Mouse (Mus musculus): ENCODE measurements around the gene Tgif2.
"Not testable (repeated sequence)": the region's sequence is repeated elsewhere in the genome, so short reads cannot be mapped to it uniquely, and the experiment has no call there.

The Tgif2 gene

GRCm38 (mm10) chr2:156839319-156840191 is at the start of gene Tgif2:
Tgif2 (plus strand) TSS chr2:156840007.
- no peak for DNase-seq (ENCODE audit: low read depth, low spot score)

DNA sequence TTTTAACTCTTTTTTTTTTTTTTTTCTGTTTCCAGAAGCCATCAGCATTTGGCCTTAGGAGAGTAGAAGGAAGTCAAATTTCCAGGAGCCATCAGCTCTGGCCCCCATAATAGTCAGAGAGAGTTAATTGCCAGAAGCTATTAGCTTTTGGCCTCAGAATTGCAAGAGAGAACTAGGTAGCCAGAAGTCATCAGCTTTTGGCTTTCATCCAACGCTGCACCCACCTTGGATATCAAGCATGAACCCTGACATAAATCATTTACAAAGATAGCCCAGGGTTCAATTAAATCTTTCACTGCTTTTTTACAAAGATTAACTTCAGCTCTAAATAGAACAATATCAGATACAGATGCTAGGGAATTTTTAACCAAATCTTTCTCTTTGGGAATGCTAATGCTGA is 41.3 kb upstream of the Tgif2 start:
- DNase-seq (ENCODE audit: low read depth, low spot score), result no peak

- peak; percentile 50 for DNase-seq (ENCODE audit: low read depth, low spot score)
These were observed 38.8 kb upstream of the Tgif2 start for GRCm38 (mm10) chr2:156801045-156801444.

- DNase-seq (ENCODE audit: low read depth, low spot score), result not testable (repeated sequence)
These were observed 37.7 kb upstream of the Tgif2 start for GRCm38 (mm10) chr2:156802116-156802515.

DNA sequence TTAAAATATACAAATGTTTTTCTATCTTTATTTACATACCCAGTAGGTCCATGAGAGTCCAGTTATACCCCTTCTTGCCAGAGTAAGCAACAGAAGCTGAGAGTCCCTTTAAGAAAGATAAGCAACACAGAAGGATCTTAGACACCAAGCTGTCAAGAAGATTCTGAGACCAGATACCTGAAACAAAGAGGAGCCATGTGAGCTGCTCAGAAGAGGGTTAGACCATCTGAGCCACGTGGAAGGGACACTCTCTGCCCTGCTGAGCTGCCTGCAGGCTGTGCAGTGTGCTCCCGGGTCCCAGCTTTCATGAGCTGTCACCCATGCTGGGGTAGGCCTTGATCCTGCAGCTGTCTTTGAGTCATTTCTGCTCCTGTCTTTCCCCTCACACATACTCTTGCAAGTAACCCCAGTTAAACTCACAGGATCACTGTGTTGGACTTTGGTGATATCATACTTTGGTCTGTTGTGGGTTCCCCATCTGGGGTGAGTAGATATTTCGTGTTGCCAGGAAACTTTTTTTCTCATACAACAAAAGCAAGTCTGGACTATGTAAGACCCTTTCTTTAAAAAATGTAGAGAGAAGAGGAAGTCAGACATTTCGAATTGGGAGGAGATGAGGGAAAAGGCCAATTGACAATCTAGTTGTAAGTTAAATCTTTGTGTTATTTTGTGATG is 36.0 kb upstream of the Tgif2 start:
- no peak for DNase-seq (ENCODE audit: low read depth, low spot score)

GRCm38 (mm10) chr2:156804589-156804988 is 35.2 kb upstream of the Tgif2 start:
- no peak for DNase-seq (ENCODE audit: low read depth, low spot score)

DNA sequence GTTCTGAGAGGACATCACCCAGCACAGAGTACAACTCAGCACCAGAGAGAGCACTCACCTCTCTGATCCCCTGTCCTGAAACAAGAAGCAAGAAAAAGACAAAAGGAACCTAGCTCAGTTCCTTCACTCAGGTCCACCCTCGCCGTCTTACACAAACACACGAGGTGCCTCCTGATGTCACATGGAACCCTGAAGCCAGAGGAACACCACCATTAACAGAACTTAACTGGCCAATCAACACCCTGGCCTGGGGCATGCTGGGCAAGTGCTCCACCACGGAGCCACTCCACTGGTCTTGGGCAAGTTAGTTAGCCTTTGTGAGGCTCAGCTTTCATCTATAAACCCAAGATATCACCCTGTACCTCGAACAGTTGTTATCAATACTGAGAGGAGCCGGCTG is 32.9 kb upstream of the Tgif2 start:
- DNase-seq (ENCODE audit: low read depth, low spot score), result no peak

DNA sequence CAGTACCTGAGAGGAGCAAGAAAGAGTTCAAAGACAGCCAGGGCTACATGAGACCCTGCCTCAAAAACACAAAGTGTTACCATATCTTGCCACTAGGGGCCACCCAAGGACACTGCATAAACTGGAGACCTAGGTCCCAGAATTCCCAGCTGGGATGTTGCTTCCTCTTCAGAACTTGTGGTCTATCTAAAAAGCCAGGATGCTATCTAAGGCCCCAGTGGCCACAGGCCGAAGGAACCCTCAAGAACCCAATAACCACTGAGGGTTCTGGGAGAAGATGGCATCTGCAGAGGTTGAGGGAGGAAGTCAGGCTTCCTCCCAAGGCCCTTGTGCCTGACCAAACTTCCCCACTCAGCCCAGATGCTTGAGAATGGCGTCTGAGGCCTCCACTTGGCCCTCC is 30.2 kb upstream of the Tgif2 start:
- DNase-seq (ENCODE audit: low read depth, low spot score), result peak; percentile 68

GRCm38 (mm10) chr2:156810716-156811115 is 29.1 kb upstream of the Tgif2 start:
- DNase-seq (ENCODE audit: low read depth, low spot score), result no peak

- no peak for DNase-seq (ENCODE audit: low read depth, low spot score)
These were observed 28.3 kb upstream of the Tgif2 start for GRCm38 (mm10) chr2:156811556-156811955.

DNA sequence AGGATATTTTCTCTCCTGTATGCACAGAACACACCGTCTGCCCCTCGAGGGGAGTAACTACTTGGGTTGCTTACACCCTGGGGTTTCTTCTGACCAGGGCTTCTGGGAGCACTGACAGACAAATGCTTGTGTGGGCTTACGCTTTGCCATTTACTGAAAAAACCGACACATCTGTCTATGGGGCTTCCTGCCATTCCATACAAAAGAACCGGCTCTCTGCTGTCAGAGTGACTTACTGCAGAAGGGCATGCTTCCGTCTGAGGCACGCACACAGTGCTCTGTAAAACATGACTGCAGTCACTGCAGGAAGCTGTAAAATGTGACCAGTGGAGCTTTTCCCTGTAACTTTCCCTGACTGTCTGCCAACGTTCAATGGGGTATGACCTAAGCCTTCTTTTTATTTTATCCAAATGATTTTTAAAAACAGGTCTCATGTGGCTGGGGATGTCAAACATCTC is 25.4 kb upstream of the Tgif2 start:
- no peak for DNase-seq (ENCODE audit: low read depth, low spot score)

DNA sequence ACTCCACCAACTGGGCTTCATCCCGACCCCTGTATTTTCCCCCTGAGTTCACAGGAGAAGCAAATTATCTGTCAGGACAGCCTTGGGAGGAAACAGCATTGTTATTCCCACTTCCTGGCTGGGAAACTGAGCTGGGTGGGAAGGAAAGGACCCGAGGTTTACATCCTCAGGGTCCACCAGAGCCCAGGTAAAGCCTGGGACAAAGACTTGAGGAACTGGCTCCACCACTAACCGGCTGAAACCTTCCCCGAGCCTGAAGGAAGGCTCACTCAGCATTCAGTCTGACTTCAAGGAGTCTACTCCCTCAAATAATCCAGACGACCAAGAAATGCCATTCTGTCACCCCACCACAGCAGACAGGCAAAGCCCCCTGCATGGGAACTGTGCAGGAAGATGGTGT is 24.9 kb upstream of the Tgif2 start:
- DNase-seq (ENCODE audit: low read depth, low spot score), result no peak

DNA sequence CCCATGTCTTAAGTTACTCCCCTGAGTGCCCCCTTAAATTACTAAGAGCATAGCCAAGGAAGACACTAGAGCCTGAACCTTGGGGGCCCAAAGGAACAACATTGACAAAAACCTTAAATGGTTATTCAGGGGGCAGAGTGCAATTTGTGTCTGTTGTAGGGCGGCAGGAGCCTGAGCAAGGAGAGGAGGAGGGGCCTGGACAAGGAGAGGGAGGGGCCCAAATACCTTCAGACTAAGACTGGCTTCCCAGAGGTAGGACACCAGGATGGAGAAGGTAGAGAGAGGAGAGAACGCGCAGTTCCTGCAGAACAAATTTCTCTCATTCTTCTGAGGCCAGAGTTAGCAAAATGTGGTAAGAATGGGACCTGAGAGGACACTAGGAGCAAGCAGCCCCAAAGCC is 24.4 kb upstream of the Tgif2 start:
- DNase-seq (ENCODE audit: low read depth, low spot score), result no peak

GRCm38 (mm10) chr2:156816116-156816515 is 23.7 kb upstream of the Tgif2 start:
- DNase-seq (ENCODE audit: low read depth, low spot score), result no peak

- not testable (repeated sequence) for DNase-seq (ENCODE audit: low read depth, low spot score)
These were observed 14.7 kb upstream of the Tgif2 start for GRCm38 (mm10) chr2:156825128-156825527.

GRCm38 (mm10) chr2:156834336-156834735 is 5.5 kb upstream of the Tgif2 start:
- no peak for DNase-seq (ENCODE audit: low read depth, low spot score)

GRCm38 (mm10) chr2:156838839-156839238 is 968 bp upstream of the Tgif2 start:
- no peak for DNase-seq (ENCODE audit: low read depth, low spot score)

DNA sequence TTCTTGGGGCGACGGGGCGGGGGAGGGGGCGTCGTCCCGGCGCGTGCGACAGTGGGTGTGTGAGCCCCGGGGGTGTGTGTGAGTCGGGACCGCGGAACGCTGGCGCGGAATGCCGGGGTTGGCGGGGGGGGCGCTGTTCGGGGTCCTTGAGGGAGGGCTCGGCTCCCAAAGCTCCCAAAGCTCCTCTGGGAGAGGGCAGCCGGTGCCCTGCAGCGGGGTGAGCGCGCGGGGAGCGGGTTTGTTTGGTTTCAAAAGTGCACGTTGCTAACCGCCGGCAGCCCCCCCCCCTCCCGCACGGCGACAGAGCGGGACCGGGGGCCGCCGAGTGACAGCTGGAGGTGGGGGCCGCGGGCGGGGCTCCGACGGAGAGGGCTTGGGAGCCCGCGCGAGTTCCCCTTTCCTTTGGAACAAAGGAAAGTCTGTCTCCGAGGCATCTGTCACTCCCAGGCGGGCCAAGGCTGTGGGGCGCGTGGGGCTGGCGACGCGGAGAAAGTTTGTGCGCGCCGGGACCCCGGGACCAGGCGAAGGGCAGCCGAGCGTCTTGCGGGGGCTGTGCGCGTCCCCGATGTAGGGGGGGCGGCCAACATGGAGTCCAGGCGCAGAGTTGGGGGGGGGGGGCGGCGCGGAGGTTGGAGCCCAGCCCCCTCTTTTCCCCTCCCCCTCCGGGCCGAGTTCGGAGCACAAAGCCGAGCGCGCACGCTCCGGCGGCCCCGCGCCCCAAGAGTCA is 657 bp downstream of the Tgif2 start:
- peak; percentile 30 for DNase-seq (ENCODE audit: low read depth, low spot score)

DNA sequence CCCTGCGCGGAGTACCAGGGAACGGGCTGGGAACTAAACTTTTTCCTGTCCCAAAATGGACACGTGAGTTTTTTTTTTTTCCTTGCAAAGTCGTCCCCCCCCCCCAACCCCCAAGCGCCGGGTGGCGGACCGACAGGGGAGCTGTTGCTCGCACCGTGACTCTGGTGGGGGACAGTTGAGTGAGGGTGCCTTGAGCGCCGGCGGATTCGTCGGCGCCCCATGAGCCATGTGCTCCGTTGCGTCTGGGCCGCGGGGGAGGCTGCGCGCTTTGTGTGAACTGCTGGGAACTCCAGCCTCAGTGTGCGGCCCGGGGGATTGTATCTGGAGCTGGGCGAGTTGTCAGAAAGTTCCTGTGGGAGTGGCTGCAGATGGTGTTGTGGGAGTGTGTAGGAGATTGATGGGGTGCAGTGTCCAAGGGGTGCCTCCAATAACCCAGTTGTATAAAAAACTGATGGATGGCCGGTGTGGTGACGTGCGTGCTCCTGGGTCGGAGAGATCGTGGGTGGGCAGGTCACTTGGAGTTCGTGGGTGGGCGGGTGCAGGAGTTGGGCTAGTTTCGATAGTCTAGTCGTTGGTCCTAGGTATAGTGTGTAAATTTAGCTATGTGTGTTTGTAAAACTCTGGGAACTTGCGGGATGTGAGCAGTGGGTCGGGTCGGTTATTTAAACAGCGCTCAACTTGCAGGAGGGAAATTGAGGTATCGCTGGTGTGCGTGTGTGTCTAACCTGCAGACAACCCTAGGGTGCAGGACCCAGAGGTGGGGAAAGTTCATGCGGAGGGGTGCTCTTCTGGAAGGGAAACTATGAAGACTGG is 1.4 kb downstream of the Tgif2 start:
- DNase-seq (ENCODE audit: low read depth, low spot score), result peak; percentile 56

DNA sequence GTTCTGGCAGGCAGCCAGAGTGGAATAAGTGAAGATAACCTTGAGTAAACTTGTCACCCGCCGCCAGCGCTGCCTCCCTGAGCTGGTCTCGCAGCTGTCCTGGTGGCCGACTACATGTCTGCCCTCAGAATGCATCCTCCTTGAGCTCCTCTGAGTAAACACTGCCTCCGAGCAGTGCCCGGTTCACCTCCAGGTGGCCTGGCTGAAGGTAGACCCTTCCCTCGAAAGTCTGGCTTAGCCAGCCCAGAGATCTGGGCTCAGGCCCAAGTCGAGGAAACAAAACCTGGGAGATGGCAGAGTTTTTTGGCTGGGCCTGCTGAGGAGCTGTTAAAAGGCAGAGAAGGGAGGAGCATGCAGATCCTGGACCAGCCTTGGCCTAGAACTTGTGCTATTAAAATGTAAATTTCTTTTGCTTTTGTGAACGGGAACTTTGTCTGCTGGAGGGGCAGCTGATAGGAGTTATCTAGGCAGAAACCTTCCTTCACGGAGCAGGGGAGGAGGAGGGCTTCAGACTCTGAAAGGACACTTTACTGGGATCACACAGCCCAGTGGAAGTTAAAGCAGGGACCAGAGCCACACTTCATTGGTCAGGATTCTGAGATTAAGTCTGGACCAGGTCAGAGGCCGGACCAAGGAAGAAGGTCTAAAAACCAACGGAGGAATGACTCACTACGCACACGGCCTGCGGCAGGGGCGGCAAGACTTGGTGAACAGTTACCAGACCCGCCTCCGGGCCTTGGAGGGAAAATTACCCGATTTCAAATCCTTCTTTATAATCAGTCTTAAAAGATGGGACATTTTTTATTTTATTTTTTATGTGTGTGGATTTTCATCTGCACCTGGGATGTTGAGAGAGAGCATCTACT is 2.3 kb downstream of the Tgif2 start:
- peak; percentile 63 for DNase-seq (ENCODE audit: low read depth, low spot score)

All from brain, adult 2 months (tissue).